Mouse (Mus musculus) C2C12 (cell line): Measurements from ENCODE around the gene Zp1. TPM values are rescaled to one million over a fixed set of nuclear protein-coding genes. Genes with fewer than 3 reads are reported as not detected.

Source experiments
- H3K27me3 ChIP-seq: one replicate; pipeline ENCODE4 v1.6.1; 2011; ENCODE audit not compliant: control insufficient read depth, insufficient read depth, insufficient read length
- H3K36me3 ChIP-seq: one replicate; pipeline ENCODE4 v1.6.1; 2011; ENCODE audit not compliant: control insufficient read depth, insufficient read depth
- H3K4me3 ChIP-seq: one replicate; pipeline ENCODE4 v1.5.1; 2011; ENCODE audit warnings: mild to moderate bottlenecking, control low read depth; ENCODE audit not compliant: poor library complexity, insufficient read depth, severe bottlenecking
- H3K79me2 ChIP-seq: one replicate; pipeline ENCODE4 v1.6.1; 2011; ENCODE audit not compliant: control insufficient read depth, insufficient read depth
- H3K79me3 ChIP-seq: one replicate; pipeline ENCODE4 v1.6.1; 2011; ENCODE audit warnings: low read depth, control low read depth
- H3ac ChIP-seq: one replicate; pipeline ENCODE3; 2011; ENCODE audit warnings: low read depth; ENCODE audit not compliant: control insufficient read depth, insufficient read length
- CEBPB ChIP-seq: IDR thresholded peaks from one replicate; pipeline ENCODE4 v1.6.1; 2011; ENCODE audit warnings: low read depth, mild to moderate bottlenecking, control low read depth, moderate library complexity
- CTCF ChIP-seq: IDR thresholded peaks from one replicate; pipeline ENCODE4 v1.5.1; 2011; ENCODE audit not compliant: control insufficient read depth, insufficient read depth, insufficient read length
- FOSL1 ChIP-seq: IDR thresholded peaks from one replicate; pipeline ENCODE4 v1.8.0; 2011; ENCODE audit warnings: mild to moderate bottlenecking, low read length; ENCODE audit not compliant: poor library complexity, insufficient read depth, severe bottlenecking
- MAX ChIP-seq: IDR thresholded peaks from one replicate; pipeline ENCODE4 v1.6.1; 2011; ENCODE audit warnings: mild to moderate bottlenecking, control low read depth
- MYOD1 ChIP-seq: IDR thresholded peaks from one replicate; pipeline ENCODE4 v1.6.1; 2011; ENCODE audit warnings: low read depth; ENCODE audit not compliant: control insufficient read depth, insufficient read length
- MYOG ChIP-seq: IDR thresholded peaks from one replicate; pipeline ENCODE4 v1.6.1; 2011; ENCODE audit not compliant: control insufficient read depth, insufficient read length; ENCODE audit errors: extremely low read depth
- USF1 ChIP-seq: IDR thresholded peaks from one replicate; pipeline ENCODE4 v1.6.1; 2011; ENCODE audit warnings: low read depth, mild to moderate bottlenecking, control low read depth, moderate library complexity
- polyA plus RNA-seq: library from polyadenylated mRNA; unstranded; fragments of >200 nt; fragmentation: generic; extraction: Trizol; gene quantifications from one replicate; pipeline ENCODE4 v1.2.1, GENCODE M21; 2012; ENCODE audit warnings: missing spikeins

Gene Zp1
- polyA plus RNA-seq, 1 experiment, result not detected

GRCm38 (mm10) chr19:10952021-10952939 lies 31.8 kb upstream of the Zp1 start:
- TF ChIP-seq CEBPB (no peak), FOSL1 (no peak), MYOD1 (peak; percentile 5)
- Histone ChIP-seq H3K36me3 (no peaks in the 10 kb centered on the region), H3K79me2 (peaks cover 19% of the 10 kb centered on the region), H3ac (no peak overlapping the region), H3K79me3 (peaks cover 17% of the 10 kb centered on the region), H3K27me3 (no peaks in the 10 kb centered on the region), H3K4me3 (no peak overlapping the region)

GRCm38 (mm10) chr19:10949558-10949957 lies 29.1 kb upstream of the Zp1 start:
- Histone ChIP-seq H3K27me3 (no peaks in the 10 kb centered on the region), H3K79me2 (peaks cover 46% of the 10 kb centered on the region), H3K36me3 (peaks cover 23% of the 10 kb centered on the region), H3ac (peak overlapping the region; percentile 10), H3K79me3 (peaks cover 32% of the 10 kb centered on the region), H3K4me3 (peak overlapping the region; percentile 94)
- TF ChIP-seq CTCF, result no peak
- no peak for TF ChIP-seq MYOD1
- no peak for TF ChIP-seq FOSL1
- no peak for TF ChIP-seq MAX
- TF ChIP-seq MYOG, result no peak
- TF ChIP-seq USF1, result no peak
- TF ChIP-seq CEBPB, result no peak

GRCm38 (mm10) chr19:10949112-10949511 lies 28.7 kb upstream of the Zp1 start, which contains the start of gene Ccdc86:
Gene Ccdc86, minus strand, starts transcription at chr19:10949266.
- Histone ChIP-seq H3K4me3 (peak within 1 kb of the TSS; percentile 94), H3K79me3 (peaks cover 32% of the 10 kb centered on the region), H3K36me3 (peaks cover 28% of the 10 kb centered on the region), H3K79me2 (peaks cover 50% of the 10 kb centered on the region), H3ac (peak within 1 kb of the TSS; percentile 98), H3K27me3 (no peaks in the 10 kb centered on the region)
- TF ChIP-seq MYOG (no peak), FOSL1 (no peak), USF1 (peak; percentile 64), CTCF (no peak), MAX (peak; percentile 98), CEBPB (no peak)

- Histone ChIP-seq H3K36me3 (peaks cover 35% of the 10 kb centered on the region), H3K79me3 (peaks cover 32% of the 10 kb centered on the region), H3K4me3 (peak overlapping the region; percentile 94), H3ac (peak overlapping the region; percentile 98), H3K79me2 (peaks cover 51% of the 10 kb centered on the region), H3K27me3 (no peaks in the 10 kb centered on the region)
- TF ChIP-seq CEBPB, result no peak
- TF ChIP-seq USF1, result no peak
- no peak for TF ChIP-seq FOSL1
- no peak for TF ChIP-seq MYOG
- TF ChIP-seq MYOD1, result no peak
- no peak for TF ChIP-seq CTCF
These were observed 28.0 kb upstream of the Zp1 start for GRCm38 (mm10) chr19:10948416-10948815.

- no peak for TF ChIP-seq CEBPB
- no peak for TF ChIP-seq MAX
- no peak for TF ChIP-seq CTCF
- TF ChIP-seq USF1, result no peak
- TF ChIP-seq MYOD1, result no peak
- TF ChIP-seq FOSL1, result no peak
- no peak for TF ChIP-seq MYOG
- Histone ChIP-seq H3K79me3 (peaks cover 32% of the 10 kb centered on the region), H3K27me3 (no peaks in the 10 kb centered on the region), H3K79me2 (peaks cover 51% of the 10 kb centered on the region), H3K4me3 (peak overlapping the region; percentile 94), H3ac (peak overlapping the region; percentile 98), H3K36me3 (peaks cover 46% of the 10 kb centered on the region)
These were observed 26.8 kb upstream of the Zp1 start for GRCm38 (mm10) chr19:10947219-10947618.

- Histone ChIP-seq H3K79me2 (peaks cover 51% of the 10 kb centered on the region), H3K79me3 (peaks cover 32% of the 10 kb centered on the region), H3ac (peak overlapping the region; percentile 19), H3K36me3 (peaks cover 53% of the 10 kb centered on the region), H3K27me3 (no peaks in the 10 kb centered on the region), H3K4me3 (peak overlapping the region; percentile 94)
- TF ChIP-seq CTCF, result no peak
- TF ChIP-seq MAX, result no peak
- no peak for TF ChIP-seq CEBPB
- no peak for TF ChIP-seq FOSL1
- TF ChIP-seq MYOG, result no peak
- TF ChIP-seq USF1, result no peak
- no peak for TF ChIP-seq MYOD1
These were observed 26.1 kb upstream of the Zp1 start for GRCm38 (mm10) chr19:10946506-10946905.
